Mouse (Mus musculus) heart, embryonic 13.5 days (tissue): ENCODE data around the gene Aida. TPM values are rescaled to one million over a fixed set of nuclear protein-coding genes. Genes with fewer than 3 reads are reported as not detected.
A peak's percentile ranks its signal among the peaks of the same experiment; 100 is the strongest.

Experiments
- ATAC-seq: fragments of 200-750 bp; cut with Nextera tagmentation; 2 replicates; pipeline ENCODE4 v1.8.0; 2017; ENCODE audit warnings: moderate TSS enrichment; ENCODE audit not compliant: insufficient number of reproducible peaks, low FRiP score, low TSS enrichment; ENCODE audit errors: extremely low read depth
- H3K27ac ChIP-seq: fragments of 300-500 bp; sonication (generic); replicated peaks from 2 replicates; pipeline ENCODE4 v1.5.1; 2015; ENCODE audit warnings: moderate library complexity, mild to moderate bottlenecking, inconsistent platforms
- H3K27me3 ChIP-seq: fragments of 300-500 bp; sonication (generic); replicated peaks from 2 replicates; pipeline ENCODE4 v1.6.1; 2015; ENCODE audit warnings: mild to moderate bottlenecking, inconsistent platforms
- H3K36me3 ChIP-seq: fragments of 300-500 bp; sonication (generic); 2 replicates; pipeline ENCODE4 v1.6.1; 2015; ENCODE audit warnings: mild to moderate bottlenecking, inconsistent platforms
- H3K4me1 ChIP-seq: fragments of 300-500 bp; sonication (generic); 2 replicates; pipeline ENCODE4 v1.6.1; 2015; ENCODE audit warnings: inconsistent platforms
- H3K4me2 ChIP-seq: fragments of 300-500 bp; sonication (generic); 2 replicates; pipeline ENCODE4 v1.6.1; 2015; ENCODE audit warnings: inconsistent platforms, mild to moderate bottlenecking, moderate library complexity
- H3K4me3 ChIP-seq: fragments of 300-500 bp; sonication (generic); 2 replicates; pipeline ENCODE4 v1.5.1; 2015; ENCODE audit warnings: moderate library complexity, mild to moderate bottlenecking, inconsistent platforms
- H3K9ac ChIP-seq: fragments of 300-500 bp; sonication (generic); 2 replicates; pipeline ENCODE4 v1.6.1; 2015; ENCODE audit warnings: inconsistent platforms, mild to moderate bottlenecking, moderate library complexity
- H3K9me3 ChIP-seq: fragments of 300-500 bp; sonication (generic); 2 replicates; pipeline ENCODE4 v1.6.1; 2016; ENCODE audit warnings: inconsistent platforms
- WGBS: fragments of 180-500 bp; shearing (Covaris S2); methylation state at CpG from one replicate; pipeline ENCODE4 v1.1.7; 2015; ENCODE audit warnings: mixed read lengths; 5-methylcytosine and 5-hydroxymethylcytosine counted together
- polyA plus RNA-seq: library from polyadenylated mRNA; unstranded; fragments of >200 nt; fragmentation: Nextera tagmentation; extraction: Ambion mirVana; gene quantifications from 2 replicates; pipeline ENCODE4 v1.2.1, GENCODE M21; 2015

Gene Aida
- polyA plus RNA-seq, 1 experiment from 2014 or later = 29.3 TPM

DNA sequence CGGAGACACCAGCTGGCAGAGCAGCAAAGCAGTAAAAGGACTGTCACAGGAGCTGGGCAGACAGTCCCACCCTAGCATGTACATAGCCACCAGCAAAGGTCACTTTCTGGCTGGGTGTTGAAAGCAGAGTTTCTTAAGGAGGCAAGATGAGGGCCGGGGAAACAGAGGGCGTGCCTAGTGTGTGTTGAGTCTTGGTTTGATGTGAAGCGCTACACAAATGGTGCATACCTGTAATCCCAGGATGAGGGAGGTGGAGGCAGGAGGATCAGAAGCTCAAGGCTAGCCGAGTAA is 67.1 kb downstream of the Aida start:
- Histone ChIP-seq H3K9me3 (no peaks in the 10 kb centered on the region), H3K9ac (no peak overlapping the region), H3K36me3 (peaks cover 66% of the 10 kb centered on the region), H3K4me2 (no peak overlapping the region), H3K27ac (no peak overlapping the region), H3K4me3 (no peak overlapping the region), H3K27me3 (no peaks in the 10 kb centered on the region), H3K4me1 (peaks cover 14% of the 10 kb centered on the region)
- no peak for ATAC-seq
- 83% methylated on average over 5 of the region's 5 CpGs for WGBS

DNA sequence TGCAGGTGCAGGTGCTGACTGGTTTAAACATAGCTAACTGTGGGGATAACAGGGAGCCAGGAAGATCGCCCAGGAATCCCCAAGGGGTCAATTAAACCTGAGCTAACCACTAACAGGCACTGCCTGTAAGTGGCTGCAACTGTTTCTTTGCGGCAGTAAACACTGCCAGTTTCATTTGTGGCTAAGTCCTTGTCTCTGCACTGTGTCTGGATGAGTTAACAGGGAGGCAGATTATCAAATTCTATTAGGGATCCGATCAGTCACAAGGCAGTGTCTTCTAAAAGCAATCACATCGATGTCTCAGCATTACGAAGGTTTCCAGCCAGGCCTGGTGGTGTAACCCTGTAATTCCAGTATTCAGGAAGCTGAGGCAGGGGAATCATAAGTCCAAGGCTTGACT is 70.0 kb downstream of the Aida start:
- 82% methylated on average over 5 of the region's 5 CpGs for WGBS
- peaks cover 19% of the 10 kb centered on the region for H3K4me1 ChIP-seq
- no peak overlapping the region for H3K4me3 ChIP-seq
- H3K36me3 ChIP-seq = peaks cover 40% of the 10 kb centered on the region
- no peaks in the 10 kb centered on the region for H3K27me3 ChIP-seq
- no peak overlapping the region for H3K9ac ChIP-seq
- H3K4me2 ChIP-seq = no peak overlapping the region
- no peaks in the 10 kb centered on the region for H3K9me3 ChIP-seq
- H3K27ac ChIP-seq = no peak overlapping the region
- no peak for ATAC-seq

DNA sequence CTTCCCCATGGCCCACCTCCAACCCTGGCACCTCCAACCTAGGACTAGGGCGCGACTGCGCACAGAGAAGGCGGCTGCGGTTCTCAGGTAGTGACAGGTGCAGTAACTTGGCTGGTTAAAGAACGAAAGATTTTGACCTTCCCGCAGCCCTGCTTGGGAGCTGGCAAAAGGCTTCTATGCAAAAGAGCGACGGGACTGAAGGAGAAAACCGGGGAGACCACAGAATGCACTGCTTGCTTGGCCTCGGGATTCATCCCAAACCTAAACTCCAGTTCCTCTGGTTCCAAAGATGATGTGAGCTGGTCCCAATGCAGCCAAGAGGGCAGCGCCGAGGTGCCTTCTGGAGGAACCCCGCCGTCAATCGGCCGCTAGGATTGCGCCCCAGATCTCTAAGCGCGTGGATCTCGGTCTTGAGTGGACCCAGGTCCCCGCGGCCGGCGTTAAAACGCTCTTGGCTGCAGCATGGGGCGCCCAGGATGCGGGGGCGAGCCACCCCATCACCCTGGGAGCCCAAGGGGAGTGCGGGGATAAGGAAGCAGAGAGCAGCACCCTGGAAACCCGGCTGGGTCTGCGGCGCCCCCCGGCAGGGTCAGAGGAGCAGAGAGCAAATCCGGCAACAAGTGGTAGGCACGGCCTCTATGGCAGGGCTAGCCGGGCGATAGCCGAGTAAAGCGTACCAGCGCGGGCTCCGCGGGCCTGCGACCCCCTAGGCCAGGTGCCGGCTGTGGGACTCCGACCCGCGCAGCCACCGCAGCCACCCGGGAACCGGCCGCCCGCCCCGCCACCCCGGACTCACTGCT is 72.4 kb downstream of the Aida start:
- WGBS = 1% methylated on average over 55 of the region's 56 CpGs
- Histone ChIP-seq H3K4me1 (peaks cover 19% of the 10 kb centered on the region), H3K4me2 (peak overlapping the region; percentile 95), H3K36me3 (peaks cover 18% of the 10 kb centered on the region), H3K9me3 (no peaks in the 10 kb centered on the region), H3K27me3 (peaks cover 6% of the 10 kb centered on the region), H3K27ac (peak overlapping the region; percentile 67), H3K4me3 (peak overlapping the region; percentile 97), H3K9ac (peak overlapping the region; percentile 97)
- no peak; the same call in 1 of the 2 replicates for ATAC-seq

DNA sequence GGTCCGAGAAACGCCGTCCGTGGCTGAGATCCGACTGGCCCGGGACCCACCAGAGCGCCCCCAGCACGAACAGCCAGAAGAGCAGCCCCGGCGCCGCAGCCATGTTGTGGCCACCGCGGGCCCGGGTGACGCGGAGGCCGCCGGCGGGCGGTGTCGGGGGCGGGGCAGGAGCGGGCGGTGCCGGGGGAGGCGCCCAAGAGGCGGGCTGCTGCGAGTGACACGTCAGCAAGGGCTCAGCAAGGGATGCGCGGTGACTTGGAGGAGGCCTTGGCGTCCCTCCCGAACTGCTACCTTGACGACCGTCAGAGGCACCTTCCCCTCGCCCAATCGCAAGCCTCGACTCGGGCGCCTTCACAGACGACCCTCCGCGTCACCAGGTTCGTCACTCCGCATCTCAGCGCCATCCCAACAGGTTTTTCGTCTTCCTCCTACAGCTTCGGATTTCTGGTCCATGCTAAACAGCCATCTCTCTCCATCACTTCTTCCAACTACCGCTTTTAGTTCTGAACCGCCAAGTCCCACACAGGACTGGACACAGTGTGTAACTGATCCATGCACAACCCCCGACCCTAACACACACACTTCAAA is 73.1 kb downstream of the Aida start, which contains the start of gene Mia3:
Gene Mia3 (minus strand): TSS at position 127 of the 588 bp plus-strand sequence.
- Histone ChIP-seq H3K4me3 (peak within 1 kb of the TSS; percentile 97), H3K4me2 (peak within 1 kb of the TSS; percentile 95), H3K9ac (peak within 1 kb of the TSS; percentile 97), H3K36me3 (peaks cover 11% of the 10 kb centered on the region), H3K4me1 (peaks cover 19% of the 10 kb centered on the region), H3K9me3 (no peaks in the 10 kb centered on the region), H3K27ac (peak within 1 kb of the TSS; percentile 67), H3K27me3 (peaks cover 6% of the 10 kb centered on the region)
- under 1% methylated on average over 51 of the region's 51 CpGs for WGBS
- peak; percentile 98 for ATAC-seq

DNA sequence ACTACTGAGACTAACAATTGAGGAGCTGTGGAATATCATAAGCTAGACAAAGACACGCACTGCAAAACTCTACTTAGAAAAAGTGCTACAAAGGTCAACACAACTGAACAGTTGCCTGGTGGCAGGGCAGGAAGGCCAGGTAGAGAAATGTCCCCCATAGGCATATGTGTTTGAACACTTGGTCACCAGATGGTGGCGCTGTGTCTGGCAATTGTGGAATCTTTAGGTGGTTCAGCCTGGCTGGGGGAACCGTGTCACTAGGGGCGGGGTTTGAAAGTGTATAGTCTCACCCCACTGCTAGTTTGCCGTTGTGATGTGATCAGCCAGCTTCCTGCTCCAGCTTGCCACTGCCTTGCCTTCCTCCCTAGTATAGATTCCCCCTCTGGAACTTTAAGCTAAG is 78.3 kb downstream of the Aida start:
- Histone ChIP-seq H3K4me1 (0 out of 2 replicates have a peak, but pooled peaks cover 4% of the 10 kb centered on the region), H3K36me3 (no peaks in the 10 kb centered on the region), H3K4me2 (no peak overlapping the region), H3K9me3 (no peaks in the 10 kb centered on the region), H3K4me3 (no peak overlapping the region), H3K9ac (no peak overlapping the region), H3K27ac (no peak overlapping the region), H3K27me3 (peaks cover 6% of the 10 kb centered on the region)
- no peak for ATAC-seq
- 67% methylated on average over 5 of the region's 5 CpGs for WGBS

Other genes with a start within 250 kb of the Aida start
- gene Disp1, start 75.1 kb upstream of the Aida start, polyA plus RNA-seq = 8.8 and 9.1 TPM in 2 replicates
- gene Brox, start 679 bp downstream of the Aida start, polyA plus RNA-seq = 35.9 and 36.6 TPM in 2 replicates
- gene Mia3, start 73.0 kb downstream of the Aida start, polyA plus RNA-seq = 57.9 and 60.5 TPM in 2 replicates
- gene Taf1a, start 92.4 kb downstream of the Aida start, polyA plus RNA-seq = 13.5 and 13.8 TPM in 2 replicates
- gene Hhipl2, start 121.6 kb downstream of the Aida start, polyA plus RNA-seq = 0.11 TPM in 1 of 2 replicates, not detected in the other